Mouse (Mus musculus) midbrain, embryonic 15.5 days (tissue): ENCODE results near the gene Yipf3. TPM values are rescaled to one million over a fixed set of nuclear protein-coding genes. Genes with fewer than 3 reads are reported as not detected.

Experiments used
- ATAC-seq: fragments of 200-750 bp; cut with Nextera tagmentation; replicated peaks from 2 replicates; pipeline ENCODE4 v1.8.0; 2017; ENCODE audit warnings: moderate TSS enrichment
- H3K27ac ChIP-seq: fragments of 300-500 bp; sonication (generic); 2 replicates; pipeline ENCODE4 v1.5.1; 2015; ENCODE audit warnings: mild to moderate bottlenecking, inconsistent platforms
- H3K27me3 ChIP-seq: fragments of 300-500 bp; sonication (generic); replicated peaks from 2 replicates; pipeline ENCODE4 v1.6.1; 2015; ENCODE audit warnings: inconsistent platforms
- H3K36me3 ChIP-seq: fragments of 300-500 bp; sonication (generic); replicated peaks from 2 replicates; pipeline ENCODE4 v1.6.1; 2015; ENCODE audit warnings: inconsistent platforms
- H3K4me1 ChIP-seq: fragments of 300-500 bp; sonication (generic); 2 replicates; pipeline ENCODE4 v1.6.1; 2015; ENCODE audit warnings: inconsistent platforms
- H3K4me2 ChIP-seq: fragments of 300-500 bp; sonication (generic); 2 replicates; pipeline ENCODE4 v1.6.1; 2015; ENCODE audit warnings: inconsistent platforms, mild to moderate bottlenecking, moderate library complexity
- H3K4me3 ChIP-seq: fragments of 300-500 bp; sonication (generic); 2 replicates; pipeline ENCODE4 v1.5.1; 2015; ENCODE audit warnings: mild to moderate bottlenecking, inconsistent platforms
- H3K9ac ChIP-seq: fragments of 300-500 bp; sonication (generic); 2 replicates; pipeline ENCODE4 v1.6.1; 2015; ENCODE audit warnings: mild to moderate bottlenecking, inconsistent platforms
- H3K9me3 ChIP-seq: fragments of 300-500 bp; sonication (generic); 2 replicates; pipeline ENCODE4 v1.6.1; 2016; ENCODE audit warnings: inconsistent platforms
- WGBS: fragments of 180-500 bp; shearing (Covaris S2); methylation state at CpG from one replicate; pipeline ENCODE4 v1.1.7; 2015; ENCODE audit warnings: mixed read lengths; 5-methylcytosine and 5-hydroxymethylcytosine counted together
- polyA plus RNA-seq: library from polyadenylated mRNA; unstranded; fragments of >200 nt; fragmentation: Nextera tagmentation; extraction: Ambion mirVana; gene quantifications from 2 replicates; pipeline ENCODE4 v1.2.1, GENCODE M21; 2015

Yipf3 gene
- 95.2 and 107 TPM in 2 replicates for polyA plus RNA-seq

DNA sequence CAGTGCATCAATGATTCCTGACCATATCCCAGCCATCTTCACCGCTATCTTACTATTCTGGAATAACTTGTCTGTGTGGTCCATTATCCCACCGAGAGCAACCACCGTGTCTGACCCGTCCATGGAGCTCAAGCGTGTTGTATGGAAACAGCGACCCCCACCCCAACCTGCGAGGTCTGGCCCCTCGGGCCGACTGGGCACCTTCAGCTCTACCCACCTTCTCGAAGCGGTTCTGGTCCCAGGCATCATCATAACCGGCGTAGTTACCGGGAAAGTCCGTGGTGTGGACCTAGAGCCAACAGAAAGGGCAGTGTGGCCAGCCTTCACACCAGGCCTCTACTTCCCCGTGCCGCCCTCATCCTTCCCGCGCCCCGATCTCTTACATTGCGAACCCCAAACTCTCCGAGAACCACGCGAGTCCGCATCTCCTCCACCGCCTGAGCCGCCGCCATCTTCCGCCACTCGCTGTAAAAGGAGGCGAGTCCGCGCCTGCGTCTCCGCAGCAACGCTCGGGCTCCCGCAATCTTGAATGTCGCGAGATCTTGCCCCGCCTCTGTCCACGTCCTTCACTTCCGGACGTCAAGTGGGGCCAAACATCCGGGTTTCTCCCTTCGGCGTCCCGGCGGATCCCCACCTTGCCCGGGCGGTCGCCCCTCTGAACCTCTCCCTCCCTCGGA is at the start of gene Yipf3, which contains the start of gene Polr1c:
Gene Yipf3 (plus strand): TSS at position 569 of the 677 bp plus-strand sequence.
Gene Polr1c (minus strand): TSS at position 543 of the 677 bp plus-strand sequence.
- peak within 1 kb of the TSS; percentile 79 for H3K4me2 ChIP-seq

DNA sequence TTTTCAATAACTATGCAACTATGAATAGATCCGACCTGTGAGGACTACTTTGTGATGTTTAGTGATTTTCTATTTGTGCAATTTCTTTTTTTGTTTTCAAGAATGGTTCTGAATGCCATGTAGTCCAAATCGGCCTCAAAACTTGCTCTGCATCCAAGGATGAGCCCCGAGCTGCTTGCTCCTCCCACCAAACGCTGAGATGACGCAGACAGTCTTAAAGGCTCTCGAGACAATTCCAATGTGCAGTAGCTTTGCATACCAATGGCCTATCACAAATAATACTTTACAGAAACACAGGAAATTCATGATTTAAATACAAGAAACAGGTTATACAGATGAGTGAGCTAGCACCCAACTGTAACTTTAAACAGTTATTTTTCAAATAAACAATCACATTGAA is 46.7 kb upstream of the Yipf3 start:
- no peak overlapping the region for H3K27ac ChIP-seq
- H3K9me3 ChIP-seq: no peaks in the 10 kb centered on the region
- no peaks in the 10 kb centered on the region for H3K27me3 ChIP-seq
- peaks cover 14% of the 10 kb centered on the region for H3K36me3 ChIP-seq
- no peak for ATAC-seq
- peak overlapping the region; percentile 68; the same call in 1 of the 2 replicates for H3K9ac ChIP-seq
- 59% methylated on average over 6 of the region's 6 CpGs for WGBS
- peak overlapping the region; percentile 82; the same call in 1 of the 2 replicates for H3K4me2 ChIP-seq
- peaks cover 34% of the 10 kb centered on the region for H3K4me1 ChIP-seq
- peak overlapping the region; percentile 90 for H3K4me3 ChIP-seq

More for the DNA sequence above, at the start of gene Yipf3, which contains the start of gene Polr1c:
- peaks cover 26% of the 10 kb centered on the region for H3K4me1 ChIP-seq
- WGBS: under 1% methylated on average over 53 of the region's 53 CpGs
- no peaks in the 10 kb centered on the region for H3K9me3 ChIP-seq
- H3K27ac ChIP-seq: peak within 1 kb of the TSS; percentile 83
- peak within 1 kb of the TSS; percentile 88 for H3K4me3 ChIP-seq
- H3K9ac ChIP-seq: peak within 1 kb of the TSS; percentile 96
- no peaks in the 10 kb centered on the region for H3K27me3 ChIP-seq
- H3K36me3 ChIP-seq: peaks cover 58% of the 10 kb centered on the region
- ATAC-seq: peak; percentile 94

DNA sequence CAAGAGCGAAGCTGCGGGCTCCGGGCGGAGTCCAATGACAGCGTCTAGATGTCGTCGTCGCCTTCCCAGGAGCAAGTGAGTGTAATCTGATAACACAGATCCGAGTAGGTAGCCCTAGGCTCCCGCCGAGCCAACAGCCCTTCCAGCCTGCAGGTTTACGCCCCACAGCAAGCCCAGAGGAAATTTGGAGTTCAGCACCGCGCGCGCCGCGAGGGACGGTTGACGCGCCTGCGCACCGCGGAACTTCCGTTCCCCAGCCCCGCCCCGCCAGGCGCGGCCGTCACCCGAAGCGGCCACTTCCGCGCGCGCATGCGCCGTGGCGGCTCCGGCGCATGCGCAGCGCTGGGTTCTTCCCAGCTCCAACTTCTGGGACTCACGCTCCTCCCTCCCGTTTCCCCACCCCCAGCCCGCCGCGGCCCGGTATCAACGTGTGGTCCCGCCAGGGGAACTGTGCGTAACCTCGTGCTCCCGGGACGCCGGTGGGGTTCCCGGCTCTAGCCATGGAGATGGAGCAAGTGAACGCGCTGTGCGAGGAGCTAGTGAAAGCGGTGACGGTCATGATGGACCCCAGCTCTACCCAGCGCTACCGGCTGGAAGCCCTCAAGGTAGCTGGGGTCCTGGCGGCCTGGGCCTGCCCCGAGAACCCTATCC is 45.3 kb upstream of the Yipf3 start, which contains the start of the genes Polh and Xpo5:
Gene Polh (minus strand): TSS at position 225 of the 651 bp plus-strand sequence.
Gene Xpo5 (plus strand): TSS at position 362 of the 651 bp plus-strand sequence.
- Histone ChIP-seq H3K4me2 (peak within 1 kb of the TSS; percentile 94), H3K36me3 (peaks cover 15% of the 10 kb centered on the region; the same call in 1 of the 2 replicates), H3K27me3 (no peaks in the 10 kb centered on the region), H3K27ac (peak within 1 kb of the TSS; percentile 81), H3K4me3 (peak within 1 kb of the TSS; percentile 90), H3K9me3 (no peaks in the 10 kb centered on the region), H3K9ac (peak within 1 kb of the TSS; percentile 86), H3K4me1 (peaks cover 34% of the 10 kb centered on the region)
- ATAC-seq: peak; percentile 96
- WGBS: under 1% methylated on average over 66 of the region's 66 CpGs

DNA sequence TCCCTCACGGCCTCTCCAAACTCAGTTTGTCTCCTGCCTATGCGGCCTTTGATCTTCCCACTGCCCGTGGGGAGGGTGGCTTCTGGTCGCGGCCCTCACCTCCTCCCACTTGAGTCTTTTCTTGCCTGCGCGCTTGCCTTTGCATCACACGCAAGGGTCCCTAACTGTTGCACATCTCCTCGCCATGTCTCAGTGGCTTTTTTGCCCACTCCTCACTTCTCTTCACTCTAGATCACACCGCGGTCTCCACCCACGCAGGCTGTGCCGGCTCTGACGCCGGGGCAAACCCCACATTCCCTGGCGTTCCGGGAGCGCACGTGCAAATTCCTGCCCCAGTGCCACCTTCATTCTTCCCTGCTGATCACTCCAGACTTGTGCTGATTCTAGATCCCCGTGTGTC is 44.8 kb upstream of the Yipf3 start:
- Histone ChIP-seq H3K27ac (peak overlapping the region; percentile 81), H3K4me2 (peak overlapping the region; percentile 94), H3K9ac (peak overlapping the region; percentile 86), H3K4me3 (peak overlapping the region; percentile 90), H3K4me1 (peaks cover 34% of the 10 kb centered on the region), H3K36me3 (peaks cover 20% of the 10 kb centered on the region), H3K27me3 (no peaks in the 10 kb centered on the region), H3K9me3 (no peaks in the 10 kb centered on the region)
- peak; percentile 66 for ATAC-seq
- 0% methylated on average over 20 of the region's 20 CpGs for WGBS

- H3K4me3 ChIP-seq: no peak overlapping the region
These were observed 41.2 kb upstream of the Yipf3 start for GRCm38 (mm10) chr17:46206676-46207075.

DNA sequence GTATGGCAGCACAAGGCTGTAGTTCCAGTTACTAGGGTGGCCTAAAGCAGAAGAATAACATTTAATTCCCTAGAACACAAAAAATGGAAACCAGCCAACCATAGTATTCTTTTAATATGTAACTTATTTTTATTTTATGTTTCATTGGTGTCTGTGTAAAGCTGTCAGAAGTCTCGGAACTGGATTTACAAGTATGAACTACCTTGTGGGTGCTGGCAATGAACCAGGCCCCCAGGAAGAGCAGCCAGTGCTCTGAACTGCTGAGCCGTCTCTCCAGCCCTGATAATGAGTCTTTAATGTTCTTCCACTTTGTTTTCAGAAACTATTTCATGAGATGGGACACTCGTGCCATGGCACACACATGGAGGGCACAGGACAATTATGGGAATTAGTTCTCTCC is 37.3 kb upstream of the Yipf3 start:
- H3K36me3 ChIP-seq: peaks cover 74% of the 10 kb centered on the region
- 94% methylated on average over 3 of the region's 3 CpGs for whole genome bisulfite sequencing

More at GRCm38 (mm10) chr17:46206676-46207075, 41.2 kb upstream of the Yipf3 start:
- Histone ChIP-seq H3K27ac (no peak overlapping the region), H3K27me3 (no peaks in the 10 kb centered on the region), H3K9me3 (no peaks in the 10 kb centered on the region), H3K4me2 (no peak overlapping the region), H3K4me1 (peaks cover 20% of the 10 kb centered on the region), H3K9ac (no peak overlapping the region), H3K36me3 (peaks cover 46% of the 10 kb centered on the region)
- ATAC-seq: no peak

DNA sequence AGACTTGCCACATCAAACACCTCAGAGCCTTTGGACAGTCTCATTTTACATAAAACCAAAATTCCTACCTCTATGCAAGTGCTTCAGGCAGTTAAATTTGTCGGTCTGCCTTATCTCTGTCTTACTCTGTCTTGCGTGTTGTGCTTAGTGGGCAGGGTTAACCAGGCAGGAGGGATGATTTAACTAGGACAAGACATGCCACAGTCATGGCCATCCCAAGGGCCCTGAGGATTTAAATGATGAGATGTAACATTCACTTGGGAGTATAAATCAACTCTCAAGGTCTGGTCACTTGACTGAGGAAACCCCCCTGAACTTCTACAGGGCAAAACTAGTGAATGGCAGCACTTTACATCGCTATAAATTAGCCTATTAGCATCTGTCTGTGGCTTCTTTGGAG is 26.3 kb upstream of the Yipf3 start:
- H3K27ac ChIP-seq: no peak overlapping the region
- H3K4me2 ChIP-seq: no peak overlapping the region
- H3K4me3 ChIP-seq: no peak overlapping the region
- H3K4me1 ChIP-seq: no peaks in the 10 kb centered on the region
- H3K9ac ChIP-seq: no peak overlapping the region
- ATAC-seq: no peak
- 93% methylated on average over 3 of the region's 3 CpGs for WGBS
- no peaks in the 10 kb centered on the region for H3K9me3 ChIP-seq
- H3K36me3 ChIP-seq: peaks cover 92% of the 10 kb centered on the region
- no peaks in the 10 kb centered on the region for H3K27me3 ChIP-seq

More for the DNA sequence above, 37.3 kb upstream of the Yipf3 start:
- H3K4me1 ChIP-seq: no peaks in the 10 kb centered on the region
- no peak overlapping the region for H3K4me3 ChIP-seq
- H3K9me3 ChIP-seq: no peaks in the 10 kb centered on the region
- H3K9ac ChIP-seq: no peak overlapping the region
- no peak for ATAC-seq
- no peak overlapping the region for H3K4me2 ChIP-seq
- no peaks in the 10 kb centered on the region for H3K27me3 ChIP-seq
- no peak overlapping the region for H3K27ac ChIP-seq

DNA sequence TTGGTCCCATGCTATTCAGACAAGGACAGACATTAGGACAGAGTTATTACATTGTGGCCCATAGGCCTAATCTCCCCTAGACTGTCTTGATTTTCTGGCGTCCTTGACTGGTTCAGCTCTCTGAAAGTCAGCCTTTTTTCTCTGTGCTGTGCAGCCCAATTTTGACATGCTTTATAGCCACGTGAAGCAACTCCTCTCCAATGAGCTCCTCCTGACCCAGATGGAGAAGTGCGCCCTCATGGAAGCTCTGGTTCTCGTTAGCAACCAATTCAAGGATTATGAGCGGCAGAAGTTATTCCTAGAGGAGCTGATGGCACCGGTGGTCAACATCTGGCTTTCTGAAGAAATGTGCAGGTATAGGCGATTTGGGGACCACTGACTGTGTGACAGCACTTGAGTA is 20.3 kb upstream of the Yipf3 start:
- WGBS: 90% methylated on average over 7 of the region's 7 CpGs
- H3K4me1 ChIP-seq: no peaks in the 10 kb centered on the region
- no peak overlapping the region for H3K27ac ChIP-seq
- H3K9me3 ChIP-seq: no peaks in the 10 kb centered on the region
- H3K36me3 ChIP-seq: peaks cover 82% of the 10 kb centered on the region
- no peak overlapping the region for H3K9ac ChIP-seq
- H3K4me3 ChIP-seq: no peak overlapping the region
- ATAC-seq: no peak
- no peaks in the 10 kb centered on the region for H3K27me3 ChIP-seq
- H3K4me2 ChIP-seq: no peak overlapping the region

GRCm38 (mm10) chr17:46236067-46236466 is 11.8 kb upstream of the Yipf3 start:
- no peaks in the 10 kb centered on the region for H3K9me3 ChIP-seq
- H3K4me1 ChIP-seq: no peaks in the 10 kb centered on the region
- WGBS: 95% methylated on average over 1 of the region's 1 CpGs
- peaks cover 55% of the 10 kb centered on the region for H3K36me3 ChIP-seq
- H3K9ac ChIP-seq: no peak overlapping the region
- no peak overlapping the region for H3K4me2 ChIP-seq
- ATAC-seq: no peak
- no peaks in the 10 kb centered on the region for H3K27me3 ChIP-seq
- no peak overlapping the region for H3K27ac ChIP-seq
- no peak overlapping the region for H3K4me3 ChIP-seq

DNA sequence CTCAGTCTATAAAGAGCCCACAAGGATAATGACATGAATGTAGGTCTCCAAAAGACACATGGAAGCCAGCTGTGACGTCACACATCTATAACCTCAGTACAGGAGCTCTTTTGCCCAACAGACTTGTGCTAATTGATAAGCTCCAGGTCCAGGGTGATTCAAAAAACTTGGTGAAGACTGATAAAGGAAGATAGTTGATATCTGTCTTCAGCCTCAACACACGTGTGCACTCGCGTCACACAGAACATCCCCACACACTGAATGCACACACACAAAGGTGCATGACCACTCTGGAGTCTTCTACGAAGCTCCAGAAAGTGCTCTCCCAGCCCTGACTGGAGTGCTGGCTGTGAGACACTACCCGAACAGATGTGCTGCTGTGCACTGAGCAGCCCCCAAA is 10.8 kb upstream of the Yipf3 start:
- Histone ChIP-seq H3K9ac (no peak overlapping the region), H3K4me3 (no peak overlapping the region), H3K36me3 (peaks cover 65% of the 10 kb centered on the region), H3K4me2 (no peak overlapping the region), H3K4me1 (no peaks in the 10 kb centered on the region), H3K27ac (no peak overlapping the region), H3K9me3 (no peaks in the 10 kb centered on the region), H3K27me3 (no peaks in the 10 kb centered on the region)
- 91% methylated on average over 6 of the region's 6 CpGs for WGBS
- no peak for ATAC-seq

DNA sequence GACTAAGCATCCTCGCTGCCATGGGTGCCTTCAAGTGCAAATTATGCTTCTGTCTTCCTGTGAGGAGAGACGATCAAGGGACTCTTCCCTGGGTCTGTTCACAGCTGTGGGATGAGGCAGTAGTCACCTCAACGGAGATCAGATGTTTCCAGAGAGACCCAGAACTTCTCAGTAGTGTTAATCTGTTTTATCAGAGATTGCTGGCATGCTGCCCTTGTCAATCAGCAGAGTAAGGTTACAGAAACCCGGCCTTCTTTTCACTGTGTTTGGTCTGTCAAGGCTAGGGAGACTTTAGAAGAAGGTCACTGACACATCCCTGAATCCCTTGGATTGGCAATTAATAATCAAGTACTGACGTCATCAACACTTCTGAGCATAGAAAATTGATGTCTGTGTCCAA is 10.4 kb upstream of the Yipf3 start:
- Histone ChIP-seq H3K9me3 (no peaks in the 10 kb centered on the region), H3K27ac (no peak overlapping the region), H3K9ac (no peak overlapping the region), H3K4me2 (no peak overlapping the region), H3K4me1 (no peaks in the 10 kb centered on the region), H3K27me3 (no peaks in the 10 kb centered on the region), H3K36me3 (peaks cover 69% of the 10 kb centered on the region), H3K4me3 (no peak overlapping the region)
- no peak for ATAC-seq
- WGBS: 82% methylated on average over 5 of the region's 5 CpGs

GRCm38 (mm10) chr17:46239516-46240114 is 8.3 kb upstream of the Yipf3 start:
- no peak for ATAC-seq
- Histone ChIP-seq H3K9ac (no peak overlapping the region), H3K4me2 (no peak overlapping the region), H3K27me3 (no peaks in the 10 kb centered on the region), H3K36me3 (peaks cover 72% of the 10 kb centered on the region), H3K4me3 (no peak overlapping the region), H3K9me3 (no peaks in the 10 kb centered on the region), H3K27ac (no peak overlapping the region), H3K4me1 (no peaks in the 10 kb centered on the region)
- 95% methylated on average over 15 of the region's 15 CpGs for WGBS
